Mouse (Mus musculus): Measurements from ENCODE around the gene Cdc40.

GRCm38 (mm10) chr10:40906802-40907201 is 23.7 kb upstream of the Cdc40 start:
- TF ChIP-seq CTCF (conservative IDR thresholded peaks at IDR 0.05; ENCODE audit: insufficient read depth, insufficient read length, low read depth, low read length) (no peak), POLR2A (IDR thresholded peaks at IDR 0.05; ENCODE audit: low read depth, low read length) (no peak)

Data from kidney, adult 2 months (tissue).